Mouse (Mus musculus) thymus, adult 2 months (tissue): Measurements from ENCODE around the gene Fanci.

Experiments
- CTCF ChIP-seq: fragments of 200-500 bp; IDR thresholded peaks from 2 replicates; pipeline ENCODE4 v1.5.1; 2012; ENCODE audit warnings: mild to moderate bottlenecking, control low read depth, low read length, moderate library complexity, borderline replicate concordance; ENCODE audit not compliant: control insufficient read depth, poor library complexity, insufficient read depth; ENCODE audit errors: extremely low read depth
- POLR2A ChIP-seq: fragments of 200-500 bp; IDR thresholded peaks from 2 replicates; pipeline ENCODE4 v1.6.1; 2012; ENCODE audit warnings: mild to moderate bottlenecking, low read length, control low read depth, moderate library complexity; ENCODE audit not compliant: control insufficient read depth, poor library complexity, insufficient read depth; ENCODE audit errors: extremely low read depth

GRCm38 (mm10) chr7:79400296-79400695, 8.6 kb downstream of the Fanci start:
- no peak for TF ChIP-seq CTCF
- no peak for TF ChIP-seq POLR2A
